Mouse (Mus musculus) adrenal gland, postnatal 36 days (tissue): ENCODE results near the gene Matn4. TPM values are rescaled to one million over a fixed set of nuclear protein-coding genes. Genes with fewer than 3 reads are reported as not detected.
A peak's percentile ranks its signal among the peaks of the same experiment; 100 is the strongest.

ENCODE experiments used
- DNase-seq, 2 experiments: peaks; one replicate each; pipeline ENCODE4 v3.0.0; 2021; ENCODE audit warnings: mixed read lengths in 1 of 2
- long read RNA-seq, 2 experiments: library from polyadenylated mRNA; stranded (forward); transcript quantifications; one replicate each; pipeline ENCODE4 v2.0.0; 2021; ENCODE audit warnings: borderline sequencing depth in 2 of 2
- total RNA-seq, 2 experiments: library from RNA; stranded (reverse); gene quantifications; 2 replicates each; pipeline ENCODE4 v1.2.3; 2021

Gene Matn4
- 1 to 10 TPM in 1 of 2 experiments, under 1 TPM in 1; 0.92 to 1.4 TPM for total RNA-seq
- long read RNA-seq, experiment 1, partial matches to known transcripts = 1 of 2 reads
- long read RNA-seq, experiment 1, other reads (novel, unspliced or antisense) = 0 of 2 reads
- long read RNA-seq, experiment 2 = 0 reads

GRCm38 (mm10) chr2:164405060-164405459, at the start of gene Matn4:
Gene Matn4 (minus strand): TSS chr2:164405160.
- no peak for DNase-seq

- DNase-seq = no peak
Observed at GRCm38 (mm10) chr2:164453887-164454500, 49.0 kb upstream of the Matn4 start.

GRCm38 (mm10) chr2:164453047-164453757, 48.2 kb upstream of the Matn4 start:
- no peak for DNase-seq

- DNase-seq = no peak
Observed at GRCm38 (mm10) chr2:164452000-164452676, 47.2 kb upstream of the Matn4 start.

GRCm38 (mm10) chr2:164449341-164450042, 44.5 kb upstream of the Matn4 start:
- no peak for DNase-seq

GRCm38 (mm10) chr2:164448921-164449320, 44.0 kb upstream of the Matn4 start:
- no peak for DNase-seq

- no peak for DNase-seq
Observed at GRCm38 (mm10) chr2:164448140-164448539, 43.2 kb upstream of the Matn4 start.

GRCm38 (mm10) chr2:164446086-164446469, 41.1 kb upstream of the Matn4 start:
- no peak for DNase-seq

GRCm38 (mm10) chr2:164445399-164446085, 40.6 kb upstream of the Matn4 start:
- DNase-seq = no peak

- DNase-seq = no peak
Observed at GRCm38 (mm10) chr2:164444701-164445100, 39.7 kb upstream of the Matn4 start.

- DNase-seq = peak in 1 of 2 experiments; percentile 24
Observed at GRCm38 (mm10) chr2:164443460-164444000, 38.6 kb upstream of the Matn4 start, which contains the start of gene Sdc4. Gene Sdc4 (minus strand): TSS chr2:164443887.

GRCm38 (mm10) chr2:164443051-164443437, 38.1 kb upstream of the Matn4 start:
- DNase-seq = peak; percentile 94 to 95

- peak; percentile 75 to 78 for DNase-seq
Observed at GRCm38 (mm10) chr2:164442315-164443050, 37.5 kb upstream of the Matn4 start.

GRCm38 (mm10) chr2:164441731-164442130, 36.8 kb upstream of the Matn4 start:
- no peak for DNase-seq

- DNase-seq = peak in 1 of 2 experiments; percentile 29
Observed at GRCm38 (mm10) chr2:164441155-164441554, 36.2 kb upstream of the Matn4 start.

GRCm38 (mm10) chr2:164440314-164440713, 35.4 kb upstream of the Matn4 start:
- DNase-seq = no peak

- peak in 1 of 2 experiments; percentile 44 for DNase-seq
Observed at GRCm38 (mm10) chr2:164439001-164439421, 34.1 kb upstream of the Matn4 start.

GRCm38 (mm10) chr2:164438257-164438656, 33.3 kb upstream of the Matn4 start:
- no peak for DNase-seq

- DNase-seq = no peak
Observed at GRCm38 (mm10) chr2:164437710-164438109, 32.8 kb upstream of the Matn4 start.

- DNase-seq = peak in 1 of 2 experiments; percentile 50
Observed at GRCm38 (mm10) chr2:164436961-164437360, 32.0 kb upstream of the Matn4 start.
